Mouse (Mus musculus) stomach, postnatal 0 days (tissue): ENCODE results near the gene Foxa3. TPM values are rescaled to one million over a fixed set of nuclear protein-coding genes. Genes with fewer than 3 reads are reported as not detected.
A peak's percentile ranks its signal among the peaks of the same experiment; 100 is the strongest.

Experiments
- ATAC-seq: fragments of 200-750 bp; cut with Nextera tagmentation; 2 replicates; pipeline ENCODE4 v1.8.0; 2017; ENCODE audit not compliant: low FRiP score, low TSS enrichment
- DNase-seq: peaks from one replicate; pipeline ENCODE4 v3.0.0-alpha.2; 2016; ENCODE audit warnings: low spot score
- H3K27ac ChIP-seq: fragments of 300-500 bp; sonication (generic); replicated peaks from 2 replicates; pipeline ENCODE4 v1.5.1; 2014; ENCODE audit warnings: mild to moderate bottlenecking, control low read depth
- H3K27me3 ChIP-seq: fragments of 300-500 bp; sonication (generic); 2 replicates; pipeline ENCODE4 v1.6.1; 2014; ENCODE audit warnings: low read length; ENCODE audit not compliant: control insufficient read depth, insufficient read depth
- H3K36me3 ChIP-seq: fragments of 300-500 bp; sonication (generic); 2 replicates; pipeline ENCODE4 v1.6.1; 2014; ENCODE audit warnings: low read length, mixed read lengths; ENCODE audit not compliant: control insufficient read depth, insufficient read depth
- H3K4me1 ChIP-seq: fragments of 300-500 bp; sonication (generic); replicated peaks from 2 replicates; pipeline ENCODE4 v1.6.1; 2014; ENCODE audit warnings: antibody characterized with exemption; ENCODE audit not compliant: control insufficient read depth, insufficient read depth
- H3K4me2 ChIP-seq: fragments of 300-500 bp; sonication (generic); replicated peaks from 2 replicates; pipeline ENCODE4 v1.6.1; 2014; ENCODE audit warnings: low read depth, mild to moderate bottlenecking, control low read depth, moderate library complexity
- H3K4me3 ChIP-seq: fragments of 300-500 bp; sonication (generic); 2 replicates; pipeline ENCODE4 v1.5.1; 2014; ENCODE audit warnings: low read depth, low read length, control low read depth
- H3K9ac ChIP-seq: fragments of 300-500 bp; sonication (generic); 2 replicates; pipeline ENCODE4 v1.6.1; 2014; ENCODE audit warnings: mild to moderate bottlenecking, low read length, control low read depth, mixed read lengths
- H3K9me3 ChIP-seq: fragments of 300-500 bp; sonication (generic); 2 replicates; pipeline ENCODE4 v1.6.1; 2016; ENCODE audit warnings: low read length; ENCODE audit not compliant: control insufficient read depth
- CTCF ChIP-seq: IDR thresholded peaks from 2 replicates; pipeline ENCODE4 v1.5.1; 2016; ENCODE audit warnings: antibody characterized with exemption, low read depth, mild to moderate bottlenecking, moderate library complexity
- EP300 ChIP-seq: optimal IDR thresholded peaks from 2 replicates; pipeline ENCODE3; 2016; ENCODE audit warnings: antibody characterized with exemption
- WGBS: fragments of 180-500 bp; shearing (Covaris S2); extraction: QIAGEN DNeasy Blood & Tissue Kit; methylation state at CpG from one replicate; pipeline ENCODE4 v1.1.7; 2014; 5-methylcytosine and 5-hydroxymethylcytosine counted together
- polyA plus RNA-seq: library from polyadenylated mRNA; unstranded; fragments of >200 nt; fragmentation: Nextera tagmentation; extraction: Ambion mirVana; gene quantifications from 2 replicates; pipeline ENCODE4 v1.2.1, GENCODE M21; 2015

Foxa3 gene
- polyA plus RNA-seq, 1 experiment from 2014 or later = 39.2 TPM

DNA sequence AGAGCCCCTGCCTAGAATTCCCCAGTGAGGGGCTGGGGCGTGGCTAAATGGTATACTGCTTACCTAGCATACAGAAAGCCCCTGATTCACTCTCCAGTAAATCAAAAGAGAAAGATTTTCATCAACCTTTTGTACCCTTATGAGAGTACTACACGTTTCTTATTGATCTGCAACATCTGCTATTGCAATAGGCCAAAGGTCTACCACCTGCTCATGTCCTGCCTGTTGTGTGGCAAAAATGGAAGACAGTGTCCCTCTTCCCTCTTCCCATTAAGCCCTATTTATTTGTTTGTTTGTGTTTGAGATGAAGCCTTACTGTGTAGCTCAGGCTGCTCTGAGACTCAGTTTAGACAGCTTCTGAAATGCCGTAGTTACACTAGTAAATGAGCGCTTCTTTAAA, 7.3 kb downstream of the Foxa3 start:
- Histone ChIP-seq H3K9me3 (no peaks in the 10 kb centered on the region), H3K4me2 (no peak overlapping the region), H3K9ac (no peak overlapping the region), H3K4me1 (no peaks in the 10 kb centered on the region), H3K27me3 (no peaks in the 10 kb centered on the region), H3K4me3 (no peak overlapping the region), H3K36me3 (no peaks in the 10 kb centered on the region), H3K27ac (no peak overlapping the region)
- WGBS = 82% methylated on average over 4 of the region's 4 CpGs
- ATAC-seq = no peak
- TF ChIP-seq EP300 = no peak
- TF ChIP-seq CTCF = no peak
- DNase-seq = no peak

DNA sequence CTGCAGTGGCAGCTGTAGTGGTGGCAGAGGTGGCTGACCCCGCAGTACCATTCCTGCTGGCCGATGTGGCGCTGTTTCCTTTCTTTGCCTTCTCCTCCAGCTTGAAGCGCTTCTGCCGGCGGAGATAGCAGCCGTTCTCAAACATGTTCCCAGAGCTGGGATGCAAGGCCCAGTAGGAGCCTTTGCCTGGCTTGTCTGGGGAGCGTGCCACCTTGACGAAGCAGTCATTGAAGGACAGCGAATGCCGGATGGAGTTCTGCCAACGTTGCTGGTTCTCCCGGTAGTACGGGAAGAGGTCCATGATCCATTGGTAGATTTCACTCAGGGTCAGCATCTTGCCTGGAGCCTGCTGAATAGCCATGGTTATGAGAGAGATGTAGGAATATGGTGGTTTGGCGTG, 8.9 kb downstream of the Foxa3 start:
- ATAC-seq = no peak
- H3K4me2 ChIP-seq = no peak overlapping the region

DNA sequence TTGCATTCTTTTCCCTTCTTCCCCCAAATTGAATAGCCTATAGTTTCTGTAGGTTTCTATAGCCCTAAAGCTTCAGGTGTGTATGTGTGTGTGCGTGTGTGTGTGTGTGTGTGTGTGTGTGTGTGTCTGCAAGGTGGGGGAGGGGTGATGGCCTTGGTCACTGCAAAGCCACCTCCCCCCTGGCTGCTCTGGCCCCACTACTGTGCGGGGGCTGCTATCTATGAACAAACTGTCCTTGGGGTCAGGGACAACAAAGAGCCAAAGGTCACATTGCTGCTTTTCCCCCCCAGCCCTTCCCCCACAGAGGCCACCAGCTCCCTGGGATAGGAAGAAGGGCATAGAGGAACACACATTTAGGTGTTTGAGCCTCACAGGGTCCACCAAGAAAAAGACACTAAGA, 10.5 kb downstream of the Foxa3 start:
- H3K4me3 ChIP-seq = no peak overlapping the region
- no peaks in the 10 kb centered on the region for H3K36me3 ChIP-seq
- no peak overlapping the region for H3K27ac ChIP-seq
- H3K4me2 ChIP-seq = peak overlapping the region; percentile 67; the same call in 1 of the 2 replicates
- no peak overlapping the region for H3K9ac ChIP-seq
- ATAC-seq = no peak
- TF ChIP-seq CTCF (no peak), EP300 (no peak)
- H3K27me3 ChIP-seq = no peaks in the 10 kb centered on the region
- 31% methylated on average over 2 of the region's 2 CpGs for WGBS
- H3K4me1 ChIP-seq = no peaks in the 10 kb centered on the region
- H3K9me3 ChIP-seq = no peaks in the 10 kb centered on the region
- DNase-seq = no peak

More for the DNA sequence above, 8.9 kb downstream of the Foxa3 start:
- no peak for DNase-seq
- H3K4me1 ChIP-seq = no peaks in the 10 kb centered on the region
- no peaks in the 10 kb centered on the region for H3K9me3 ChIP-seq
- TF ChIP-seq EP300 = no peak
- peak; percentile 11; the same call in 1 of the 2 replicates for TF ChIP-seq CTCF
- WGBS = 63% methylated on average over 15 of the region's 15 CpGs
- no peaks in the 10 kb centered on the region for H3K27me3 ChIP-seq
- no peak overlapping the region for H3K4me3 ChIP-seq
- H3K9ac ChIP-seq = no peak overlapping the region
- H3K27ac ChIP-seq = no peak overlapping the region
- no peaks in the 10 kb centered on the region for H3K36me3 ChIP-seq

DNA sequence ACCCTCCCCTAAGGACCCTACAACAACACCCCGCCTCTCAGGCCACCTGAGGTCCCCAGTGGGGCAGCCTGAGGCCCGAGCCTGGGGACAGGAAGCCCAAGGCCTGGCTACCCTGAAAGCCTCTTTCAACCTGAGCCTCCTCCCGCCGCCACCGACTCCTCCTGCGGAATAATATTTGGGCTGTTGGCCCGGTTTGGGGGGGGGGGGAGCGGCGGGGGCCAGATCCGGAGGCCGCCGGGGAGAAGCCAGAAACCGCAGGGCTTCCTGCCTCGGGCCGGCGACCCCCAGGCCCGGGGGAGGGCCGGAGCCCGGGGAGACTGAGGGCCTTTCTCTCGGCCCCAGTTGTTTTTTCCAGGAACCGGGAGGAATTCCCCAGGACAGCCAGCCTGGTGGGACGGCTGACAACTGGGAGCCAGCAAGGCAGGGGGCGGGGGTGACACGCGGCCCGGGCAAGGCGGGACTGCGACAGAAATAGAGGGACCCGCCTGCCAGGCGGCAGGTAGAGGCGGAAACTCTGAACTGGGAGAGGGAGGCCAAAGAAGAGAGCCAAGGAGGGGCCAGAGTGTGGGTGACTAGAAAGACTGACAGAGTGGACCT, 11.2 kb downstream of the Foxa3 start:
- Histone ChIP-seq H3K36me3 (no peaks in the 10 kb centered on the region), H3K27me3 (no peaks in the 10 kb centered on the region), H3K4me1 (no peaks in the 10 kb centered on the region), H3K27ac (peak overlapping the region; percentile 77), H3K4me2 (peak overlapping the region; percentile 67), H3K4me3 (peak overlapping the region; percentile 30), H3K9ac (peak overlapping the region; percentile 75), H3K9me3 (no peaks in the 10 kb centered on the region)
- WGBS = 1% methylated on average over 31 of the region's 31 CpGs
- no peak for TF ChIP-seq EP300
- no peak for TF ChIP-seq CTCF
- DNase-seq = peak; percentile 80
- peak; percentile 53 for ATAC-seq

DNA sequence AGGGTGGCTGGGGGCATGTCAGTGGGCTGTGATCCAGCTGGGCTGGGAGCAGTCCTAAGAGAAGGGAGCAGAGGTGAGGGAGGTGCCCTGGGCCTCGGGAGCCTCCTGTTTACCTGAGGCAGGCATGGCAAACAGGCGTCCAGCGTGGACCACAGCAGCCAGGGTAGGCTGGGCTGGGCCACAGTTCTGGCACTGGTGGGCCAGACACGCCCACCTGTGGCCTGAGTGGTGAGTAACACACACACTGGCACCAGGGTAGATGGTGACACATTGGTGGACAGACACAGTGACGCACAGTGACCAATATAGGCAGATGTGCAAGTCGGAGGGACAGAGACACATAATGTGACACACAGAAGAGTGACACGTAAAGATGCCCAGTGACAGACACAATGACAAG, 12.8 kb downstream of the Foxa3 start:
- no peak overlapping the region for H3K4me2 ChIP-seq
- H3K36me3 ChIP-seq = no peaks in the 10 kb centered on the region
- WGBS = 65% methylated on average over 7 of the region's 7 CpGs
- H3K4me3 ChIP-seq = no peak overlapping the region
- H3K9me3 ChIP-seq = no peaks in the 10 kb centered on the region
- no peak overlapping the region; the same call in 1 of the 2 replicates for H3K27ac ChIP-seq
- H3K27me3 ChIP-seq = no peaks in the 10 kb centered on the region
- TF ChIP-seq EP300 = no peak
- no peak for TF ChIP-seq CTCF
- DNase-seq = peak; percentile 81
- peak; percentile 58 for ATAC-seq
- H3K4me1 ChIP-seq = 0 out of 2 replicates have a peak, but pooled peaks cover 2% of the 10 kb centered on the region
- no peak overlapping the region for H3K9ac ChIP-seq

DNA sequence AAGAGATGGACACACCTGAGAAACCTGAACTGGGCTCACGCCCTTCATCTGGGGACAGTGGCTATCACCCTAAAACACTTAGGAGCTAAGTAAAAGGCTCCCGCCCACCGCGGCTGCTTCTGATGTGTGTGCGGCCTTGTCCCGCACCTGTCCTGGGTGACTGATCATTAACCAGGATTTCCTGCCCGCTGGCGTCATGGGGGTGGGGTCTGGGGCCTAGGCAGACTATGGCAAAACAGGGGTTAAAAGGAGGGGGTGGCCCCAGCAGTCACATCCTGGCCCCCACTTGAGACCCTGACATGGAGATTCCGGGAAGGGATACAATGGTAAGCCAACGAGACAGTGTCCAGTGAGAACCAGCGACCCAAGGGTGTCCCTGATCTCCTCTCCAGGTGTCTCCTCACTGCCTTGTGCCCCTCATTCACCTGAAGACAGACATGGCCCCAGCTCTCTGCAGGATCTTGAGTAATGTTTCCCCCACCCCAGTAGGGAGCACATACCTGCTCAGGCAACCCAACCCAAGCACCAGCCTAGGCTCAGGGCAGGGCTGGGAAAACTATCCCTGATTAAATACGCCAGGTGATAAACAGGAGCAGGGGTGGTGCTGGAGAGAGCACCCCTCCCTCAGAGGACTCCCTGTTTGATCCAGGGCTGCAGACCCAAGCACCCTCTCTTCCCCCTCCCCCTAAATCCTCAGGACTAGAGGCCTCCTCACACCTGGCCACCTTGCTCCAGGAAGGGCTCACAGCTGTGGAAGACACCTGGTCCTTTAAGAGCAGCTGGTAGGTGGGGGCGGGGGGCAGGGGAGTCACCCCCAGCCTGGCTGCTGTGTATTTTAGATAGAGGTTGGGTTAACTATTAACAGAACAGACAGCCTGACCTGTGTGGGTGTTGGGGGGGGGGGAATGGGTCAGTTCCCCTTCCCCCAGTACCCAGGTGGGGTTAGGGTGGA, 16.0 kb downstream of the Foxa3 start:
- Histone ChIP-seq H3K4me3 (no peak overlapping the region), H3K27me3 (no peaks in the 10 kb centered on the region), H3K36me3 (no peaks in the 10 kb centered on the region), H3K9ac (peak overlapping the region; percentile 38; the same call in 1 of the 2 replicates), H3K4me1 (peaks cover 7% of the 10 kb centered on the region; the same call in 1 of the 2 replicates), H3K9me3 (no peaks in the 10 kb centered on the region), H3K4me2 (peak overlapping the region; percentile 34; the same call in 1 of the 2 replicates), H3K27ac (peak overlapping the region; percentile 85)
- DNase-seq (peak; percentile 85), ATAC-seq (peak; percentile 41)
- WGBS = 48% methylated on average over 13 of the region's 13 CpGs
- TF ChIP-seq CTCF (no peak), EP300 (no peak)
